8 mouse cellular contexts compared by ENCODE assay signal in genomic region chr6:90605298-90605665, GRCm38 (mm10). TPM values are rescaled to one million over a fixed set of nuclear protein-coding genes. Genes with fewer than 3 reads are reported as not detected.
DNase-seq lines count a peak whose midpoint lies in the region; ATAC-seq and TF ChIP-seq lines count a peak whose summit lies in the region.

No protein-coding gene starts in this region.

- TF ChIP-seq POLR2A in embryonic fibroblast, embryonic 13.5 days (IDR thresholded peaks at IDR 0.05; ENCODE audit: low read depth, low read length), result no peak

- H3K27me3 ChIP-seq in heart, embryonic 10.5 days (ENCODE audit: insufficient read depth, poor library complexity, severe bottlenecking), result peaks cover 28% of the 10 kb centered on the region
- H3K27me3 ChIP-seq in liver, embryonic 12.5 days (replicated peaks), result no peaks in the 10 kb centered on the region

- peak overlapping the region; percentile 89; the same call in 1 of the 2 replicates for H3K27ac ChIP-seq in heart, embryonic 10.5 days
- peak overlapping the region; percentile 32; the same call in 1 of the 2 replicates for H3K27ac ChIP-seq in embryonic fibroblast, embryonic 13.5 days (ENCODE audit: insufficient read depth, low read length)
- peak overlapping the region; percentile 87 for H3K27ac ChIP-seq in liver, embryonic 12.5 days

- TF ChIP-seq CTCF in embryonic fibroblast, embryonic 13.5 days (IDR thresholded peaks at IDR 0.05; ENCODE audit: borderline replicate concordance, insufficient read depth, low read length), result no peak

- H3K4me1 ChIP-seq in heart, embryonic 10.5 days, result peaks cover 56% of the 10 kb centered on the region
- no peaks in the 10 kb centered on the region for H3K4me1 ChIP-seq in embryonic fibroblast, embryonic 13.5 days (ENCODE audit: control insufficient read depth, insufficient read depth, low read length)
- peaks cover 79% of the 10 kb centered on the region for H3K4me1 ChIP-seq in liver, embryonic 12.5 days

- peak overlapping the region; percentile 74 for H3K9ac ChIP-seq in liver, embryonic 12.5 days

- H3K4me3 ChIP-seq in heart, embryonic 10.5 days, result peak overlapping the region; percentile 77
- peak overlapping the region; percentile 56 for H3K4me3 ChIP-seq in embryonic fibroblast, embryonic 13.5 days (ENCODE audit: insufficient read depth, low read length)
- peak overlapping the region; percentile 74 for H3K4me3 ChIP-seq in liver, embryonic 12.5 days

- WGBS in heart, embryonic 10.5 days, result 10% methylated on average over 5 of the region's 5 CpGs
- WGBS in liver, embryonic 12.5 days (ENCODE audit: insufficient replicate concordance), result 11% methylated on average over 5 of the region's 5 CpGs

- no peak for ATAC-seq in liver, embryonic 12.5 days

- no peaks in the 10 kb centered on the region for H3K36me3 ChIP-seq in heart, embryonic 10.5 days
- no peaks in the 10 kb centered on the region for H3K36me3 ChIP-seq in liver, embryonic 12.5 days

- no peaks in the 10 kb centered on the region for H3K9me3 ChIP-seq in heart, embryonic 10.5 days
- no peaks in the 10 kb centered on the region for H3K9me3 ChIP-seq in liver, embryonic 12.5 days (replicated peaks)

- DNase-seq in heart, embryonic 10.5 days (ENCODE audit: low spot score), result no peak
- DNase-seq in heart, adult 18-20 months, result no peak
- peak; percentile 34 for DNase-seq in 3T3-L1 (ENCODE audit: low read depth, low spot score)
- DNase-seq in adrenal gland, adult 2 months, result no peak
- DNase-seq in cerebellum, adult 8-10 months, result no peak
- DNase-seq in MN1 (ENCODE audit: low spot score), result no peak

- peak overlapping the region; percentile 91 for H3K4me2 ChIP-seq in liver, embryonic 12.5 days

RNA-seq across cellular contexts. Expression of gene Slc41a3, which starts 0.8 kb away (rescaled TPM):
- 8.2 and 9.4 TPM in 2 replicates for polyA plus RNA-seq in heart, embryonic 10.5 days (2016; fragmentation: Nextera tagmentation; extraction: Ambion mirVana)
- 100 to 1,000 TPM; 127 to 149 TPM for total RNA-seq in heart, adult 18-20 months (2021)
- 7.0 and 8.7 TPM in 2 replicates for polyA plus RNA-seq in embryonic fibroblast, embryonic 13.5 days (2011; ENCODE audit: insufficient read length, low read depth, missing spikeins)
- polyA plus RNA-seq in liver, embryonic 12.5 days (2016; fragmentation: Nextera tagmentation; extraction: Ambion mirVana), result 39.7 and 42.4 TPM in 2 replicates
- total RNA-seq in adrenal gland, adult 2 months (2021), result 10 to 100 TPM; 29.1 to 30.2 TPM
- polyA plus RNA-seq in adrenal gland, adult 2 months (2012; rRNA removed), result 52.0 and 62.7 TPM in 2 replicates

Comparison
In these comparisons a context has a peak if more than half of its experiments do, and no peak if none do; other contexts are left out.
1. H3K27ac ChIP-seq: peak in every context shown above with its lines; median percentile 89 in heart, embryonic 10.5 days; 87 in liver, embryonic 12.5 days; 32 in embryonic fibroblast, embryonic 13.5 days.